Mouse (Mus musculus) kidney, embryonic 15.5 days (tissue): ENCODE data around the gene Hyal1. TPM values are rescaled to one million over a fixed set of nuclear protein-coding genes. Genes with fewer than 3 reads are reported as not detected.

Experiments used
- ATAC-seq: fragments of 200-750 bp; cut with Nextera tagmentation; replicated peaks from 2 replicates; pipeline ENCODE4 v1.8.0; 2017; ENCODE audit warnings: moderate TSS enrichment; ENCODE audit not compliant: low FRiP score
- H3K27ac ChIP-seq: fragments of 300-500 bp; sonication (generic); 2 replicates; pipeline ENCODE4 v1.5.1; 2015; ENCODE audit warnings: mild to moderate bottlenecking, inconsistent platforms
- H3K27me3 ChIP-seq: fragments of 300-500 bp; sonication (generic); 2 replicates; pipeline ENCODE4 v1.6.1; 2015; ENCODE audit warnings: inconsistent platforms
- H3K36me3 ChIP-seq: fragments of 300-500 bp; sonication (generic); 2 replicates; pipeline ENCODE4 v1.6.1; 2015; ENCODE audit warnings: inconsistent platforms
- H3K4me1 ChIP-seq: fragments of 300-500 bp; sonication (generic); 2 replicates; pipeline ENCODE4 v1.6.1; 2015; ENCODE audit warnings: inconsistent platforms
- H3K4me2 ChIP-seq: fragments of 300-500 bp; sonication (generic); 2 replicates; pipeline ENCODE4 v1.6.1; 2015; ENCODE audit warnings: moderate library complexity, mild to moderate bottlenecking, inconsistent platforms
- H3K4me3 ChIP-seq: fragments of 300-500 bp; sonication (generic); replicated peaks from 2 replicates; pipeline ENCODE4 v1.5.1; 2015; ENCODE audit warnings: mild to moderate bottlenecking, inconsistent platforms
- H3K9ac ChIP-seq: fragments of 300-500 bp; sonication (generic); 2 replicates; pipeline ENCODE4 v1.6.1; 2015; ENCODE audit warnings: mild to moderate bottlenecking, inconsistent platforms
- H3K9me3 ChIP-seq: fragments of 300-500 bp; sonication (generic); replicated peaks from 2 replicates; pipeline ENCODE4 v1.6.1; 2016; ENCODE audit warnings: inconsistent platforms
- WGBS: fragments of 180-500 bp; shearing (Covaris S2); methylation state at CpG from one replicate; pipeline ENCODE4 v1.1.7; 2015; ENCODE audit warnings: mixed read lengths; 5-methylcytosine and 5-hydroxymethylcytosine counted together
- polyA plus RNA-seq: library from polyadenylated mRNA; unstranded; fragments of >200 nt; fragmentation: Nextera tagmentation; extraction: Ambion mirVana; gene quantifications from 2 replicates; pipeline ENCODE4 v1.2.1, GENCODE M21; 2015

Hyal1 gene
- polyA plus RNA-seq, 1 experiment from 2014 or later = 10.5 TPM

GRCm38 (mm10) chr9:107612191-107612944, 35.6 kb downstream of the Hyal1 start:
- Histone ChIP-seq H3K27ac (peak overlapping the region; percentile 91), H3K9ac (peak overlapping the region; percentile 62), H3K4me1 (peaks cover 53% of the 10 kb centered on the region), H3K4me3 (peak overlapping the region; percentile 44), H3K9me3 (no peaks in the 10 kb centered on the region), H3K27me3 (no peaks in the 10 kb centered on the region), H3K4me2 (peak overlapping the region; percentile 84), H3K36me3 (peaks cover 37% of the 10 kb centered on the region)
- peak; percentile 93 for ATAC-seq
- 3% methylated on average over 47 of the region's 48 CpGs for WGBS

- Histone ChIP-seq H3K9me3 (no peaks in the 10 kb centered on the region), H3K4me1 (peaks cover 48% of the 10 kb centered on the region), H3K9ac (peak overlapping the region; percentile 30), H3K36me3 (peaks cover 42% of the 10 kb centered on the region), H3K4me3 (peak overlapping the region; percentile 44), H3K27me3 (no peaks in the 10 kb centered on the region), H3K27ac (peak overlapping the region; percentile 91), H3K4me2 (peak overlapping the region; percentile 84)
- 9% methylated on average over 12 of the region's 12 CpGs for WGBS
- ATAC-seq = peak; percentile 5
These were observed 36.3 kb downstream of the Hyal1 start for GRCm38 (mm10) chr9:107612945-107613569.

- H3K9ac ChIP-seq = no peak overlapping the region
- H3K4me3 ChIP-seq = no peak overlapping the region
- H3K4me1 ChIP-seq = peaks cover 48% of the 10 kb centered on the region
- no peak overlapping the region for H3K4me2 ChIP-seq
- ATAC-seq = no peak
- H3K27me3 ChIP-seq = no peaks in the 10 kb centered on the region
- peaks cover 62% of the 10 kb centered on the region for H3K36me3 ChIP-seq
- no peaks in the 10 kb centered on the region for H3K9me3 ChIP-seq
- 80% methylated on average over 4 of the region's 4 CpGs for WGBS
- H3K27ac ChIP-seq = peak overlapping the region; percentile 59
These were observed 38.3 kb downstream of the Hyal1 start for GRCm38 (mm10) chr9:107615035-107615434.

GRCm38 (mm10) chr9:107617461-107617860, 40.7 kb downstream of the Hyal1 start:
- Histone ChIP-seq H3K27ac (peak overlapping the region; percentile 89; the same call in 1 of the 2 replicates), H3K9ac (no peak overlapping the region), H3K4me2 (no peak overlapping the region), H3K4me3 (no peak overlapping the region), H3K36me3 (peaks cover 75% of the 10 kb centered on the region), H3K4me1 (peaks cover 47% of the 10 kb centered on the region), H3K9me3 (no peaks in the 10 kb centered on the region), H3K27me3 (no peaks in the 10 kb centered on the region)
- no peak for ATAC-seq
- WGBS = 85% methylated on average over 2 of the region's 2 CpGs

- Histone ChIP-seq H3K4me2 (no peak overlapping the region), H3K36me3 (peaks cover 81% of the 10 kb centered on the region), H3K9ac (no peak overlapping the region), H3K27ac (peak overlapping the region; percentile 89), H3K27me3 (no peaks in the 10 kb centered on the region), H3K4me1 (peaks cover 42% of the 10 kb centered on the region), H3K4me3 (no peak overlapping the region), H3K9me3 (no peaks in the 10 kb centered on the region)
- no peak for ATAC-seq
- WGBS = 85% methylated on average over 6 of the region's 6 CpGs
These were observed 41.4 kb downstream of the Hyal1 start for GRCm38 (mm10) chr9:107618098-107618497.

GRCm38 (mm10) chr9:107618778-107619545, 42.2 kb downstream of the Hyal1 start:
- Histone ChIP-seq H3K36me3 (peaks cover 78% of the 10 kb centered on the region), H3K4me1 (peaks cover 42% of the 10 kb centered on the region), H3K9me3 (no peaks in the 10 kb centered on the region), H3K27ac (peak overlapping the region; percentile 89), H3K9ac (no peak overlapping the region), H3K4me2 (no peak overlapping the region), H3K4me3 (no peak overlapping the region), H3K27me3 (no peaks in the 10 kb centered on the region)
- 41% methylated on average over 13 of the region's 13 CpGs for WGBS
- peak; percentile 71 for ATAC-seq

- WGBS = 71% methylated on average over 13 of the region's 13 CpGs
- H3K4me1 ChIP-seq = peaks cover 44% of the 10 kb centered on the region
- H3K9ac ChIP-seq = no peak overlapping the region
- H3K36me3 ChIP-seq = peaks cover 76% of the 10 kb centered on the region
- no peak overlapping the region for H3K4me3 ChIP-seq
- ATAC-seq = 0 out of 2 replicates have a peak, but pooled peaks have one; percentile 9
- no peak overlapping the region for H3K4me2 ChIP-seq
- H3K27ac ChIP-seq = peak overlapping the region; percentile 89
- H3K27me3 ChIP-seq = no peaks in the 10 kb centered on the region
- no peaks in the 10 kb centered on the region for H3K9me3 ChIP-seq
These were observed 42.8 kb downstream of the Hyal1 start for GRCm38 (mm10) chr9:107619546-107619879.

- H3K27me3 ChIP-seq = no peaks in the 10 kb centered on the region
- no peak for ATAC-seq
- peak overlapping the region; percentile 11; the same call in 1 of the 2 replicates for H3K27ac ChIP-seq
- no peak overlapping the region for H3K4me2 ChIP-seq
- H3K9ac ChIP-seq = no peak overlapping the region
- H3K4me1 ChIP-seq = peaks cover 54% of the 10 kb centered on the region
- peaks cover 74% of the 10 kb centered on the region for H3K36me3 ChIP-seq
- no peaks in the 10 kb centered on the region for H3K9me3 ChIP-seq
- no peak overlapping the region for H3K4me3 ChIP-seq
These were observed 44.2 kb downstream of the Hyal1 start for GRCm38 (mm10) chr9:107620954-107621353.

GRCm38 (mm10) chr9:107624539-107624938, 47.8 kb downstream of the Hyal1 start:
- Histone ChIP-seq H3K36me3 (peaks cover 45% of the 10 kb centered on the region), H3K27ac (peak overlapping the region; percentile 72), H3K4me1 (peaks cover 73% of the 10 kb centered on the region), H3K27me3 (no peaks in the 10 kb centered on the region), H3K9me3 (no peaks in the 10 kb centered on the region), H3K4me3 (no peak overlapping the region), H3K4me2 (no peak overlapping the region), H3K9ac (no peak overlapping the region)
- 76% methylated on average over 5 of the region's 5 CpGs for WGBS
- no peak for ATAC-seq

GRCm38 (mm10) chr9:107624951-107625350, 48.2 kb downstream of the Hyal1 start:
- peak overlapping the region; percentile 63 for H3K27ac ChIP-seq
- peaks cover 40% of the 10 kb centered on the region for H3K36me3 ChIP-seq
- no peak overlapping the region for H3K4me2 ChIP-seq
- H3K9ac ChIP-seq = no peak overlapping the region
- no peak for ATAC-seq
- no peaks in the 10 kb centered on the region for H3K9me3 ChIP-seq
- no peaks in the 10 kb centered on the region for H3K27me3 ChIP-seq
- 86% methylated on average over 3 of the region's 3 CpGs for WGBS
- H3K4me1 ChIP-seq = peaks cover 73% of the 10 kb centered on the region
- H3K4me3 ChIP-seq = no peak overlapping the region

- peaks cover 73% of the 10 kb centered on the region for H3K4me1 ChIP-seq
- H3K27ac ChIP-seq = peak overlapping the region; percentile 92
- no peak for ATAC-seq
- H3K27me3 ChIP-seq = no peaks in the 10 kb centered on the region
- H3K4me2 ChIP-seq = 0 out of 2 replicates have a peak overlapping the region, but pooled peaks have one; percentile 96
- 89% methylated on average over 12 of the region's 12 CpGs for WGBS
- H3K36me3 ChIP-seq = peaks cover 35% of the 10 kb centered on the region
- no peaks in the 10 kb centered on the region for H3K9me3 ChIP-seq
- no peak overlapping the region for H3K4me3 ChIP-seq
- no peak overlapping the region for H3K9ac ChIP-seq
These were observed 48.8 kb downstream of the Hyal1 start for GRCm38 (mm10) chr9:107625351-107626128.
